In the genomic region with DNA sequence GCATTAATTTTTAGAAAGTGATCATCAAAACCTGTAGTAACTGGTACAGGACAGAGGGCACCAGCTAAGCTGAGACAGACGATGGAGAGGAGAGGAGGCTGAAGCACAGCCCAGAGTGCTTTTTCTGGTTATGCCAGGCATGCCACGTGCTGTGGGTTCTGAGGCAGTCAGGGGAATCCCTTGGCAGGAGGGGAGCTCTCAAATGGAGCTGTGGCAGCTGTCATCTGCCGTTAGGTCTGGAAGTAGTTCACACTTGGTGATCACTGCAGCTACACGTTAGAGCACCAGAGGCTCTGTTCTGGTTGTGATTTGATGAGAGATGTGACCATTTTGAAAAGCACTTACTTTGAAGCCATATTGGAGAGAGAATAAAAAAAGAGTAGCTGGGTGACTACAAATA, we compare ENCODE assay signal across 9 mouse cellular contexts.
DNase-seq lines count a peak whose midpoint lies in the region; ATAC-seq lines count a peak whose summit lies in the region.
"Had no signal": no experiment of that assay in that cellular context is flagged by ENCODE, and none has a peak within 500 bp of the region (broad histone marks: within the 10 kb centered on the region; RNA-seq: fewer than 3 reads in every experiment).

No protein-coding gene starts in this region.

- DNase-seq in frontal cortex, postnatal 25 days (ENCODE audit: low spot score in 2 of 2) = no peak
- peak; percentile 53 to 74 for DNase-seq in right cerebral cortex, postnatal 10 days (ENCODE audit: low spot score in 2 of 2)
- DNase-seq in right cerebral cortex, postnatal 25 days = no peak
- peak; percentile 42 for DNase-seq in layer of hippocampus, adult 11-12 months (ENCODE audit: low spot score)
- no peak for DNase-seq in spleen, postnatal 10 days (ENCODE audit: low spot score in 2 of 2)
- no peak for DNase-seq in lung, adult 18-20 months
- no peak for DNase-seq in ovary, adult 18-20 months (ENCODE audit: low spot score)
- DNase-seq: thymus, postnatal 25 days had no signal

- ATAC-seq in frontal cortex, adult (ENCODE audit: low TSS enrichment) = peak; percentile 47; the same call in 1 of the 2 replicates

Comparison
In these comparisons a context has a peak if more than half of its experiments do, and no peak if none do; other contexts are left out.
1. DNase-seq: peak in right cerebral cortex, postnatal 10 days (2 of 2) and layer of hippocampus, adult 11-12 months (single experiment); none in frontal cortex, postnatal 25 days (0 of 2), right cerebral cortex, postnatal 25 days (single experiment), spleen, postnatal 10 days (0 of 2), lung, adult 18-20 months (0 of 2) and ovary, adult 18-20 months (single experiment).